Mouse (Mus musculus) stomach, postnatal 0 days (tissue): ENCODE measurements at regions not wholly inside any gene's neighbourhood (a gene's known extent, or its start where the extent isn't known, plus 50 kb on each side); places are given as distances from the start of the nearest gene placed in this dataset.

Source experiments
- CTCF ChIP-seq: IDR thresholded peaks from 2 replicates; pipeline ENCODE4 v1.5.1; 2016; ENCODE audit warnings: antibody characterized with exemption, low read depth, mild to moderate bottlenecking, moderate library complexity
- EP300 ChIP-seq: optimal IDR thresholded peaks from 2 replicates; pipeline ENCODE3; 2016; ENCODE audit warnings: antibody characterized with exemption

- no peak for TF ChIP-seq CTCF
- TF ChIP-seq EP300 = peak; percentile 50
These were observed 190.6 kb downstream of the Map2k4 start for GRCm38 (mm10) chr11:65597298-65598076.
